Mouse (Mus musculus) embryonic fibroblast, embryonic 13.5 days (primary cell): ENCODE measurements around the gene Mlx. TPM values are rescaled to one million over a fixed set of nuclear protein-coding genes. Genes with fewer than 3 reads are reported as not detected.

Experiments used
- H3K27ac ChIP-seq: 2 replicates; pipeline ENCODE4 v1.5.1; 2012; ENCODE audit warnings: low read length, control low read depth, inconsistent platforms; ENCODE audit not compliant: insufficient read depth
- H3K4me1 ChIP-seq: 2 replicates; pipeline ENCODE4 v1.6.1; 2011; ENCODE audit warnings: low read length; ENCODE audit not compliant: control insufficient read depth, insufficient read depth
- H3K4me3 ChIP-seq: 2 replicates; pipeline ENCODE4 v1.5.1; 2011; ENCODE audit warnings: mild to moderate bottlenecking, control low read depth, low read length; ENCODE audit not compliant: insufficient read depth
- CTCF ChIP-seq: IDR thresholded peaks from 2 replicates; pipeline ENCODE4 v1.5.1; 2011; ENCODE audit warnings: mild to moderate bottlenecking, control low read depth, low read length, moderate library complexity, borderline replicate concordance; ENCODE audit not compliant: insufficient read depth
- POLR2A ChIP-seq: IDR thresholded peaks from 2 replicates; pipeline ENCODE4 v1.6.1; 2011; ENCODE audit warnings: low read depth, mild to moderate bottlenecking, control low read depth, low read length, moderate library complexity
- polyA plus RNA-seq: library from polyadenylated mRNA; stranded (reverse); fragments of >200 nt; gene quantifications from 2 replicates; pipeline ENCODE4 v1.2.4, GENCODE M21; 2011; ENCODE audit warnings: low read depth; ENCODE audit not compliant: missing spikeins, insufficient read length

Mlx gene
- polyA plus RNA-seq, 1 experiment: 30.1 TPM

DNA sequence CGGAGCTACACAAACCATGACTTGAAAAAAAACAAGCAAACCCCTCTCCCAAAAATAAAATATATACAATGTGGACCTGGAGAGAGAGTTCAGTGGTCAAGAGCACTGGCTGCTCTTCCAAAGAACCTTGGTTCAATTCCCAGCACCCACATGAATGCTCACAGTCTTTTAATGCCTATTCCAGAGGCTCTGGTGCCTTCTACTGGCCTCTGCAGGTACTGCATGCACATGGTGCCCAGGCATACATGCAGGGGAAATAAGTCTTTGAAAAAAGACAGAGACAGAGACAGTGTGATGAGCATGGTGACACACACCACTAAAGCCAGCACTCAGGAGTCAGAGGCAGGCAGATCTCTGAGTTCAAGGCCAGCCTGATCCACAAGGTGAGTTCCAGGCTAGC lies 33.1 kb upstream of the Mlx start:
- no peak for TF ChIP-seq POLR2A
- TF ChIP-seq CTCF: no peak
- H3K27ac ChIP-seq: no peak overlapping the region
- H3K4me3 ChIP-seq: no peak overlapping the region

DNA sequence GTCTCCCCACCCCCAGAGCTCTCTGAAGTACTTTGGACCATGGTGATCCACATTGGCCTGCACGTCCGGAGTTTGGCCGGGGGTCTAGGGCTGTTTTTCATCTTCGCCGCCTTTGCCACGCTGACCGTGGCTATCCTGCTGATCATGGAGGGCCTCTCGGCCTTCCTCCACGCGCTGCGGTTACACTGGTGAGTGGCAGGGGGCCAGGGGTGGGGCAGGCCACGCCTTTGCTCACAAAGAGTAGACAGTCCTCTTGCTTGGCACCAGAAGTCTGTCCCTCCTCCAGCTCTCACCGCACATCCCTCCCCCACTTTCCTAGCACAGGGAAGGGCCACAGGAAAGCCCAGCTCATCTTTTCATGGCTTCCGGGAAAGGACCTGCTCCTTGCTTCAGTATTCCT lies 31.7 kb upstream of the Mlx start:
- TF ChIP-seq POLR2A: no peak
- Histone ChIP-seq H3K27ac (no peak overlapping the region), H3K4me1 (peaks cover 16% of the 10 kb centered on the region), H3K4me3 (no peak overlapping the region)

More for the DNA sequence above, 33.1 kb upstream of the Mlx start:
- H3K4me1 ChIP-seq: 0 out of 2 replicates have a peak, but pooled peaks cover 6% of the 10 kb centered on the region

DNA sequence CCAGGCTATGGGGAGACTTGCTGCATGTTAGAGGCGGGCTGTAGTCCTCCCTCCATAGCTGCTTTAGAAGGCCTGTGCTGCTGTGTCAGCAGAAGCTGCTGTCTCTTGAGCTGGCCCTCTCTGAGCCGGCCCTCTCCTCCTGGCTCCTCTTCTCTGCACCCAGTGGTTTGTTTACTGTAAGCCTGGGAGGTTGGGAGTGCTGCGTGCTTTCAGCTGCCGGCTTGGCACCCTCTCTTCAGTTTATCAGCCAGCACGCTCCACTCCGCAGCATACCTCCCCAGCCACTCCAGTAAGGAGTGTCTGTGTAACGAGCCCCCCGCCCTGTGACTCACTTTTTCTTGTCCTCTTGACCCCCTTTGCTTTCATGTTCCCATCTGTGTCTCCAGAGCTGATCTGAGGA lies 30.2 kb upstream of the Mlx start:
- Histone ChIP-seq H3K27ac (peak overlapping the region; percentile 70), H3K4me3 (no peak overlapping the region), H3K4me1 (peaks cover 18% of the 10 kb centered on the region)
- TF ChIP-seq CTCF: no peak
- TF ChIP-seq POLR2A: no peak

DNA sequence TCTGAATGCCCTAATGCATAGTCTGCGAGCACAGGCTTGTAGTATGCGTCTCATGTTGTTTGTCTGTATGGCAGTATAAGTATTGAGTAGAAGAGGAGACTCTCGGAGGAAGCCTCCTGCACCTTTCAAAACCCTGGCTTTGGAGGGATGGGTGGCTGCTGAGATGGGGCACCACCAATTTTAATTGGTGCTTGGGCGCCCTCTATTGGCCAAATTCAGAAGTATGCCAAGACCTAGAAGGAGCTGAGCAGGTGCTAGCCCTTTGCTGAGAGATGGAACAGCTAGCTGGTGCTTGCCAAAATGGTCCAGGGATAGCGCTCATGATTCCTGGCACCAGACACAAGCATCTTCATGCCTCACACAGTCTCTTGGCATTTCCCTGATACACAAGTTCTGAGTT lies 29.2 kb upstream of the Mlx start:
- H3K4me1 ChIP-seq: peaks cover 23% of the 10 kb centered on the region
- H3K4me3 ChIP-seq: no peak overlapping the region
- TF ChIP-seq POLR2A: no peak
- TF ChIP-seq CTCF: no peak
- no peak overlapping the region for H3K27ac ChIP-seq

DNA sequence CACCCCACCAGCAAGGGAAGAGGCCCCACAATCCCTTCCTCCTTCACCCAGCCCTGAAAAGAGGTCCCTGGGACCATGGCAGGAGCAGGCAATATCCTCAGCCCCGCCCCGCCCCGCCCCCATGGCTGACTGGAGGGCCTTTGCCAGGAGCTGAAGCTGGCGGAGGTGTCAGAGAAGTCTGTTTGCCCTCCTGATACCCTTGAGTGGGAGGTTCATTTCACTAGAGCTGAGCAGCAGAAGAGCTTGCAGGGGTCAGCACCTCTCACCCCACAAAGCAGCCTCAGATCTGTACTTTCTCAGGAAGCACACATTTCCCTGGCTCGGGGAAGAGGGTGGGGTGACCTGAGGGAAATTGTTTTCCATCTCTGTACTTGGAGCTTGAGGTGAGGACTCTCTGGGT lies 28.4 kb upstream of the Mlx start:
- Histone ChIP-seq H3K27ac (0 out of 2 replicates have a peak overlapping the region, but pooled peaks have one; percentile 96), H3K4me1 (peaks cover 30% of the 10 kb centered on the region), H3K4me3 (no peak overlapping the region)
- TF ChIP-seq CTCF: no peak
- TF ChIP-seq POLR2A: no peak

DNA sequence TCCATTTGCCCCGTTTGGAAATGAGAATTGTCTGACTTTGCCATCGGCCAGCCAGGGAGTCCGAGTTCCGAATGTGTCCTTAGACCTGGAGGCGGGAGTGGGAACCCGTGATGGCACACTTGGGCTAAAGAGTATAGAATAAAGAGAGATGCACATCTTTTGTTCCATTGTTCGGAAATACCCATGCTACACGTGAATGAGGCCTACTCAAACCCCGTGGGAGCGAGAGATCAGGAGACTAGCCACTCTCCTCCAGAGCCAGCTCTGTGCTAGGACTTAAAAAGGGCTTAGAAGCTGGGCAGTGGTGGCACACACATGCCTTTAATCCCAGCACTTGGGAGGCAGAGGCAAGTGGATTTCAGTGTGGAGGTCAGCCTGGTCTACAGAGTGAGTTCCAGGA lies 27.6 kb upstream of the Mlx start:
- Histone ChIP-seq H3K4me3 (no peak overlapping the region), H3K27ac (peak overlapping the region; percentile 96), H3K4me1 (peaks cover 32% of the 10 kb centered on the region)
- TF ChIP-seq CTCF (no peak), POLR2A (no peak)

DNA sequence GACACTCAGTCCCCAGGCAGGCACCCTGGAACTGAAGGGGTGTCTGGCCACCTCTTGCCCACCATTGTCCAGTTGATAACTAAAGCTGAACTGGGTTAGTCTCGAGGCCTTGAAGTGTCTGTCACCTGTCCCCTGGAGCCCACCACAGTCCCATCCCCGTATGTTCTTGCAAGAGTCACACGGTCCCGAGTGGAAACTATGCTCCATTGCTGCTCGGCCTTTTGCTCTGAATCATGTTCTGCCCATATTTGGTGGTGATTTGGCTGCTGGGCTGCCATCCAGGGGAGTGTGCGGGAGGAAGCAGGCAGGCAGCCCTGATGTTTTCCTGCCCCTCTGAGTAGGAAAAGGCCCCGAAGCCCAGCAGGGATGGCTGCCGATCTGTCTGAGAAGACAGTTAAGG lies 27.0 kb upstream of the Mlx start:
- H3K4me3 ChIP-seq: no peak overlapping the region
- 0 out of 2 replicates have a peak, but pooled peaks have one; percentile 34 for TF ChIP-seq POLR2A
- no peak for TF ChIP-seq CTCF
- H3K27ac ChIP-seq: peak overlapping the region; percentile 96
- H3K4me1 ChIP-seq: peaks cover 32% of the 10 kb centered on the region

DNA sequence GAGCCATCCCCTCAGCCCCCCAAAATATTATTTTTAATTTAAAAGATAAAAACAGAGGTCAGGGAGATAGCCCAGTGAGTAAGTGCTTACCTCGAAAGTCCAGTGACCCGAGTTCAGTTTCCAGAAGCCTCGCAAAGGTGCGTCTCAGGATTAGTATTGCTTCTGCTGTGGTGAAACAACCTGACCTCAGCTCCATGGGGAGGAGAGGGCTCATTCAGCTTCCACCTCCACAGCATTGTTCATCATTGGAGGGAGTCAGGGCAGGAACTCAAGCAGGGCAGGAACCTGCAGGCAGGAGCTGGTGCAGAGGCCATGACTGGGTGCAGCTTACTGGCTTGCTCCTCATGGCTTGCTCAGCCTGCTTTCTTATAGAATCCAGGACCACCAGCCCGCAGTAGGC lies 26.0 kb upstream of the Mlx start:
- H3K4me3 ChIP-seq: no peak overlapping the region
- TF ChIP-seq POLR2A (no peak), CTCF (no peak)
- H3K27ac ChIP-seq: peak overlapping the region; percentile 11; the same call in 1 of the 2 replicates
- H3K4me1 ChIP-seq: peaks cover 32% of the 10 kb centered on the region

DNA sequence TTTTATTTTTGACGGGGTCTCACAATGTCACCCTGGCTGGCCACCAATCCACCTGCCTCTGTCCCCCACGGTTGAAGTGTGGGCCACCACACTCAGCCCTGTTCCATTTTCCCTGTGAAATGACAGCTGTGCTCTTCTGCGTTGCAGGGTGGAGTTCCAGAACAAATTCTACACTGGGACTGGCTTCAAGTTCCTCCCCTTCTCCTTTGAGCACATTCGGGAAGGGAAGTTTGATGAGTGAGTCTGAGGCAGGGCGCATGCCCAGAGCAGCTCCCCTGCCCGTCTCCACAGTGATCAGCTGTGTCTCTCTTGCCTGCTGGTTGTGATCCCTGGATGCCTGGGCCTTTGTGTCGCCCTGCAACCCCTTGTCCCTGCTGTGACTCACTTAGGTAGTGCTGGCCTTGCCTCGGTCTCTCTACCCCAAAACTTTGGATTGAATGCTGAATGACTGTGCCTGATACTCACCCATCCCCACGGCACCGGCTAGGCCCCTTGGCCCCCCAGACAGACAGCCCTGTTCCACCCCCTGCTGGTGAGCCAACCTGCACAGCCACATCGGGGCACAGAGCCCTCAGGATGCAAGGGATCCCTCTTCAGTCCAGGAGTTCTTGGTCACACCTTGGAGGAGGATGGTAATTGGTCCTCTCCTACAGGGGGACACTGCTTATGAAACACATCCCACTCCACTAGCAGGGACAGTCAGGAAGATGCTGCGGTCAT lies 24.8 kb upstream of the Mlx start:
- H3K4me3 ChIP-seq: no peak overlapping the region
- TF ChIP-seq POLR2A: peak; percentile 40
- no peak for TF ChIP-seq CTCF
- H3K27ac ChIP-seq: peak overlapping the region; percentile 93
- H3K4me1 ChIP-seq: peaks cover 27% of the 10 kb centered on the region

DNA sequence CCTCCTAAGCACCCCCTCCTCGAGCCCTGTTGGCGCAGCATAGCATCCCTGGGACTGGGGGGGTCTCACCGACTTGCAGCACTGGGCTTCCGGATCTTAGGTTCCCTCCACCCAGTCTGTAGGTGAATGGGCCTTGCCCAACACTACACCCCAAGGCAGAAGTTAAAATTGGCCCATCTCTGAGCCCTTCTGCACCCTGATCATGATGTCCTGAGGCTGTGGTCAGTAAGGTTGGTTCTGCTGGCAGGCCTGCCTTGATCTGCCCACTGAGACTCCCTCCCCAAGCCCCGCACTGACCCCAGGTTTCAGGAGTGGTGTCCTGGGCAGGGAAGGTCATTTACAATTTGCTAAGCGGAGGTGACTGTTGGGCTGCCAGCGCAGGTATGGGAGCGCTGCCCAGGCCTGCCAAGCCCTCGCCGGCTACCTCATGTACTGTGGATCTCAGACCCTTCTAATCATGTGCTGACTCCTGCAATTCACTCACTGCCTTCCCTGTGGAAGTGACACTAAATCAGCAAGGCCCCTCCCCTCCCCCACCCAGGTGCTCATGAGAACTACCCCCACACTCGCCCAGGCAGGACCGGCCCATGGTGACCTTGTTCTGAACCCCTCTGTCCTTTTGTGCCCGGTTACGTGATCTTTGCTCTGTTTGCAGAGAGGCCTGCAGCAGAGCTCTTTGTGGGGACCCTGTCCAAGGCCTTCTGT lies 24.0 kb upstream of the Mlx start:
- H3K4me3 ChIP-seq: no peak overlapping the region

More for the DNA sequence above, 24.0 kb upstream of the Mlx start:
- TF ChIP-seq CTCF: no peak
- TF ChIP-seq POLR2A: no peak
- peak overlapping the region; percentile 93 for H3K27ac ChIP-seq
- H3K4me1 ChIP-seq: peaks cover 26% of the 10 kb centered on the region
